24 mouse cellular contexts compared by ENCODE assay signal in the genomic region with DNA sequence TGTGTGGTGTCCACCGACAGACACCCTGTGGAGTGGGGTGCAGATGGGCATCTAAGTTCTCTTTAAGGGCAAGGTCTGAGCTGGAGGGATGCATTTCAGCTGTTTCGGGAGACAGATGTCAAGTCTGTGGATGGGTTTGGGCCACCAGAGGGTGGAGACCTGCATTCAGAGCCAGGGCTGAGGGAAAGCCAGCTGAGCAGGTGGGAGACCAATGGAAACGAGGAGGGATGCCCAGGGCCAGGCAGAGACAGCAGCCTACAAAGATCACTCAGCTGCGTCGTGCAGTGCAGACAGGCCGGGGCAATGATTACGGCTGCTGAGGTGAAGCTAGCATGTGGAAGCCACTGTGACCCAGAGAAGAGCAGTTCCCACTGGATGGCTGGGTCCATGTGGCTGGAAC.
"Had no signal": no experiment of that assay in that cellular context is flagged by ENCODE, and none has a peak within 500 bp of the region (broad histone marks: within the 10 kb centered on the region; RNA-seq: fewer than 3 reads in every experiment).

No protein-coding gene starts in this region.

- H3K27ac ChIP-seq: gastrocnemius, adult 2 months; heart, embryonic 10.5 days; hindbrain, embryonic 13.5 days; intestine, embryonic 15.5 days; layer of hippocampus, adult 2 months; left cerebral cortex, adult 2 months; limb, embryonic 10.5 days; limb, embryonic 12.5 days; liver, embryonic 13.5 days had no signal

- H3K4me1 ChIP-seq: heart, embryonic 10.5 days; heart, embryonic 12.5 days; limb, embryonic 10.5 days; limb, embryonic 12.5 days had no signal

- DNase-seq: gastrocnemius, adult 2 months; gastrocnemius, postnatal 10 days; gastrocnemius, postnatal 25 days; heart, adult 18-20 months; heart, postnatal 10 days; heart, postnatal 4 days; kidney, adult 18-20 months; kidney, adult 8-10 months; kidney, postnatal 10 days; kidney, postnatal 25 days; kidney, postnatal 4 days; liver; liver, embryonic 13.5 days had no signal

- H3K9me3 ChIP-seq: heart, embryonic 10.5 days; heart, embryonic 12.5 days; hindbrain, embryonic 13.5 days; intestine, embryonic 15.5 days; limb, embryonic 10.5 days; limb, embryonic 12.5 days; liver, embryonic 13.5 days had no signal

- H3K36me3 ChIP-seq: heart, embryonic 10.5 days; heart, embryonic 12.5 days; hindbrain, embryonic 13.5 days; intestine, embryonic 15.5 days; limb, embryonic 10.5 days; limb, embryonic 12.5 days; liver, embryonic 13.5 days had no signal

- H3K27me3 ChIP-seq: heart, embryonic 12.5 days; hindbrain, embryonic 13.5 days; intestine, embryonic 15.5 days; limb, embryonic 12.5 days; liver, embryonic 13.5 days had no signal

- H3K4me2 ChIP-seq: heart, embryonic 12.5 days; hindbrain, embryonic 13.5 days; intestine, embryonic 15.5 days; limb, embryonic 12.5 days; liver, embryonic 11.5 days; liver, embryonic 13.5 days had no signal

- H3K9ac ChIP-seq: heart, embryonic 12.5 days; hindbrain, embryonic 13.5 days; intestine, embryonic 15.5 days; limb, embryonic 12.5 days; liver, embryonic 13.5 days had no signal

- ATAC-seq: inflammation-experienced regulatory T-cells, adult 6 months; intestine, embryonic 15.5 days; intestine, postnatal 0 days had no signal

- H3K4me3 ChIP-seq: gastrocnemius, adult 2 months; heart, embryonic 10.5 days; heart, embryonic 12.5 days; hindbrain, embryonic 13.5 days; intestine, embryonic 15.5 days; layer of hippocampus, adult 2 months; left cerebral cortex, adult 2 months; limb, embryonic 10.5 days; limb, embryonic 12.5 days; liver, embryonic 13.5 days had no signal
